Mouse (Mus musculus): ENCODE data around the gene Gpr182.
A peak's percentile ranks its signal among the peaks of the same experiment; 100 is the strongest.
"Not testable (repeated sequence)": the region's sequence is repeated elsewhere in the genome, so short reads cannot be mapped to it uniquely, and the experiment has no call there.

The Gpr182 gene

DNA sequence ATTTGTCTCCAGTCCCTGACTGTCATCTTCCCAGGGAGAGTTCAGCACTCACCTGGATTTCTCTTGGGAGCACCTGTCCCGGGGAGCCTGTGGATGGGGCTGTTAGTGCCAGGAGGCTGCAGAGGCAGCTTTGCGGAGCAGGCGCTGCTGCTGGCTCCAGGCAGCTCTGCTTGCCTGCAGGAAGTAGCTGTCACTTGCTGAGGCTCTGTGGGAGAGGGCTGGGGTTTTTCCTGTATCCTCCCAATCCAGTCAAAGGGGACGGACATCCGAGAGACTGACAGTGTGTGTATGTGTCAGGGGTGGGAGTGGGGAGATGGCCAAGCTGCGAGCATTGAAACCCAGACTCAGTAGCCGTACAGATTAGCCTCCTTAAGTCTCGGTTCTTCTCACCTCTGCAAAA, at the start of gene Gpr182:
Gene Gpr182 (minus strand): TSS at position 185 of the 400 bp plus-strand sequence.
- no peak for DNase-seq

GRCm38 (mm10) chr10:127800891-127801290, 49.4 kb upstream of the Gpr182 start, which contains the start of gene Rdh16:
TSS of gene Rdh16 (plus strand) at chr10:127801152.
- DNase-seq = no peak

- DNase-seq = no peak
Observed at GRCm38 (mm10) chr10:127799295-127799694, 47.8 kb upstream of the Gpr182 start.

GRCm38 (mm10) chr10:127785411-127785810, 33.9 kb upstream of the Gpr182 start:
- not testable (repeated sequence) for DNase-seq

DNA sequence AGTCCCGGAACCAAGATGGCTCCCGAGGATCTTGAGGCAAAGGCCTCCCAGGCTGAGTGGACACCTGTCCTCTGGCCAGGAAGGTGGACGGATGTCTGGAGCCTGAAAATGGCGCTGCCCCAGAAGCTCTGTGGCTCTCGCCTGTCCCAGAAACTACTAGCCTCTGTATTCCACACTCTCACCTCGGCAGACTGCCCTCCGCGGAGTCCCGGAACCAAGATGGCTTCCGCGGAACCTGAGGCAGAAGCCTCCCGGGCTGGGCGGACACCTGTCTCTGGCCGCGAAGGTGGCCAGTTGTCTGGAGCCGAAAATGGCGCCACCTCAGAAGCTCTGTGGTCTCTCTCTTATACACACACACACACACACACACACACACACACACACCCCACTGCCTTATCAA, 30.8 kb upstream of the Gpr182 start:
- DNase-seq = not testable (repeated sequence)

GRCm38 (mm10) chr10:127776011-127776410, 24.5 kb upstream of the Gpr182 start, which contains the start of gene Rdh9:
TSS of gene Rdh9 (plus strand) at chr10:127776386.
- no peak for DNase-seq

DNA sequence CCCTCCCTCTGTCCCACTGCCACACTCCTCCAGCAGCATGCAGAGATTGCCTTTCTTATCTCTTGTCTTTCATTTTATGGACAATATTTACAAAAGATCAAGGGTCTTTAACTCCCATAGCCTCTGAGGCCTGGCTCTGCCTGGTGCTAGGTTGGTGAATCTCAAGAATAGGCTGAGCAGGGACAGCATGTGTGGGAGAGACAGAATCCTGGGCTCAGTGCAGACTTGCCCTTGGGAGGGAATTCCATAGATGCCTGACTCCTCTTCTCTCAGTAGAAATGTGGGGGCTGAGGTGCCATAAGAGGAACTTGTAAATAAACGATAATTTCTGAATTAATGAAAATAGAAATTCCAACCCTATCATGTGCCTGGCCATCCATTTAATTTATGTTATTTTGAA, 15.0 kb upstream of the Gpr182 start:
- DNase-seq = no peak

- DNase-seq = peak; percentile 50
Observed at GRCm38 (mm10) chr10:127763914-127764680, 12.6 kb upstream of the Gpr182 start.

- DNase-seq = not testable (repeated sequence)
Observed at GRCm38 (mm10) chr10:127762926-127763325, 11.4 kb upstream of the Gpr182 start.

GRCm38 (mm10) chr10:127759181-127760110, 7.9 kb upstream of the Gpr182 start, which contains the start of the genes Rdh1 and Rdh16f1:
TSS of gene Rdh1 (plus strand) at chr10:127759721.
TSS of gene Rdh16f1 (plus strand) at chr10:127759787.
- no peak for DNase-seq

GRCm38 (mm10) chr10:127755770-127756468, 4.4 kb upstream of the Gpr182 start:
- no peak for DNase-seq

- no peak for DNase-seq
Observed at GRCm38 (mm10) chr10:127755246-127755645, 3.7 kb upstream of the Gpr182 start.

- no peak for DNase-seq
Observed at GRCm38 (mm10) chr10:127754566-127755166, 3.1 kb upstream of the Gpr182 start.

DNA sequence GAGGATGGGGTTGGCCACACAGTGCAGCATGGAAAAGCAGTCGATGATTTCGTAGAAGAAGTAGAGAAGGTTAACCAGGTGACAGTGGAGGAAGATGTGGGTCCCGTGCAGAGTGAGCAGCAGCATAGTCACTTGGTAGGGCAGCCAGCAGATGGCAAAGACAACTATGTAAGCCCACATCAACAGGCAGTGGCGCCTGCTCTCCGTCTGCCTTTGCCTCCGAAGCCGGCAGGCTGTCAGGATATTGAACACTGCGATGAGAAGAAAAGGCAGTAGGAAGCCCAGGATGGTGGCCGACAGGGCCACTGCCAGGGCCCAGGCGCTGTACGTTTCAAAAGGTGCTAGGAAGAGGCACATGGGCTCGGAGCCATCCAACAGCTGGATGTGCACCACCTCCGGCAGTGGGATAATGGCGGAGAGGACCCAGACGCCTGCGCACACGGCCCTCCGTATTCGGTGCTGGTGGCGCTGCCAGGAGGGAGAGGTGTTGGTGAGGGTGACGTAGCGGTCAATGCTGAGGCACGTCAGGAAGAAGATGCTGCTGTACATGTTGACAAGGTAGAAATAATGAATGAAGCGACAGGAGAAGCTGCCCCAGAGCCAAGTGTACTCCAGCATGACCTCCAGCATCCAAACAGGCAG, 1.3 kb downstream of the Gpr182 start:
- no peak for DNase-seq

- DNase-seq = no peak
Observed at GRCm38 (mm10) chr10:127748847-127749612, 2.5 kb downstream of the Gpr182 start.

DNA sequence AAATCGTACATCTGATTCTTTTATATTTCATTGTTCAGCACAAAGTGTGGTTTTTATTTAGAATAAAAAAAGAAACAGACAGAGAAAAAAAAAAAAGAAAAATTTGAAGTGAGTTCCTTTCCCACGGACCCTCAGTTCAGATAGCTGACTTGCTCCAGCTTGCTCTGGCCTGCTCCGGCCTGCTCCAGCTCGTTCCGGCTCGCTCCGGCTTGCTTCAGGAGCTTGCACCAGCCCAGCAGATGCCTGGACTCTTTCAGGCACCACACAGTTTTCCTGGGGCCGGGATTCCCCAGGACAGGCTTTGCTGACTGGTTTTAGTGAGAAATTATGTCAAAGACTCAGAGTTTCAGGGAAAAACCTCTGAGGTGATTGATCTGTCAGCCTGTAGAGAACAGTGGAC, 4.3 kb downstream of the Gpr182 start:
- no peak for DNase-seq

DNA sequence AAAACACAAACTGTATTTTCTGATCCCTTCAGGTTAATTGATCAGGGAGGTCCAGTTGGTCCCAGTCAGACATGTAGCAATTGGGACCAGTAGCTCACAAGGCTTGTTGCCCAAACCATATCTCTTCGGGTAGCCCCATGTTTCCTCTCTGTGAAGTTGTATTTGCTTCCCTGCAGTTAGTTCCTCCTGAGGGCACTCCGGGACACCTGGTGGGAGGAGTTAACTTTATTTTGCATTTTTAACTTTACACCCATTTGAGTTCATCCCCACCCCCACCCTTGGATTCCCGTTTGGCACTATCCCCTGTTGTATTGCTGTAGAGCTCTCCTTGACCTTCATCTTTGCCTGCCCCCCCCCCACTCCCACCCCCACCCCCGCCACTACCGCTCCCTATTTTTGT, 5.6 kb downstream of the Gpr182 start:
- no peak for DNase-seq

DNA sequence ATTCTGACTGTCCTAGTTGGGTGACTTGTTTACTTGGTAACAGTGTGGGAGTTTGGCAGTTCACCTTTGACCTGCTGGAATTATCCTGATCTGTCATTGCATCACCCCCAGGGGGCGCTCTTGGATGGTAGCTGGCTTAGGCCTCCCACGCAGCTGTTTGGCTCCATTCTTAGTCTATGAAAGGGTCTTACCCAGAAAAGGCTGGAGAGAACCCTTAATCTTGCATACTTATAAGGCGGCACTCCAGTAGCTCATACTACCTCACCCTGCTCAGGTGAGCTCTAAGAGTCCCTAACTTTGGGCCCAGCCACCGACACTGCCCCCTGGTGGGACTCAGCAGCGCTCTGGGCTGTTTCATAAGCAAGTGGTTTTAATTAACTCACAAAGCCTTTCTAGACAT, 6.9 kb downstream of the Gpr182 start:
- DNase-seq = no peak

DNA sequence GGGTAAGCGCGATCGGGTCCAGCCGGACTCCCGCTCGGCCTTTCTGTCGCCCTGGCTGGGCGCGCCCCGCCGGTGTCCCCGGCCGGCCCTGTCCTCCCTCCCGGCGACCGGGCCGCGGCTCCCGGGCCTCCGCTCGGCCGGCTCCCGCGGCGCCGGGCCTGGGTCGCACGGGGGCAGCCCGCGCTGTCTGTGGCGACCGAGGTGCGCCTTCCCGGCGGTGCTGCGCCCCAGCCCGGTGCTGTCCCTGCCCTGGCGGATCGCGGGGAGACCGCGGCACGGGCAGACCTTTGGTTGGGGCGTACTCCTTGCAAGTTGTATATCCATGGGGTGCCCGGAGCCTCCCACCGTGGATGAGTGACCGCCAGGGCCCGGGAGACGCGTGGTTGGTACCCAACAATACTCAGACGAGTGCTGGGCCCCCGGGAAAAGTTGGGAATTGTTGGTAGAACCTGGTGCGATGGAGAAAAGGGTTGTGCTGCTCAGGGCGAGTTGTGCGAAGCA, 11.8 kb downstream of the Gpr182 start:
- DNase-seq = peak; percentile 35

DNA sequence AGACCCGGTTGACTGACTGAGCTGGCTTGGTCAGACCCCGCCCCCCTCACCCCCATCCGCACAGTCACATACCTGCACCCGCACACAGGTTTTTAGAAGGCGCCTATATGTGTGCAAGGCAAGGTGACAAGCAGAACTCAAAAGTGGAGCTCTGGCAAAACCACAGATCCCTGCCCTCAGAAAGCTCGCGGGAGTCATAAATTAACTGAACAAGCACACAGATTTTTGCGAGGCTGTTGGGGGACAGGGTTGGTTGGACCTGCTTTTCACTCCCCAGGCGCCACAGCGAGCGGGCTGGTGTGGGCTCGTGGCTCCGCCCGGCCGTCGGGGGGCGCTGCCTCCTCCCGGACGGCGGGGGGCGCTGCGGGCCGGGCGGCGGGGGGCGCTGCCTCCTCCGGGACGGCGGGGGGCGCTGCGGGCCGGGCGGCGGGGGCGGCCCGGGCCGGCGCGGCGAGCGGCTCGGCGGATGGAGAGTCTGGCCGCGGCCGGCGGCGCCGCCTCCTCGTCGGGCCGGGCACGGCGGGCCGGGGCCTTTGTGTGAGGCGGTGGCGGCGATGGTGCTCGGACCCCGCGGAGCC, 12.4 kb downstream of the Gpr182 start, which contains the start of gene Zbtb39:
Gene Zbtb39 (plus strand): TSS at position 456 of the 578 bp plus-strand sequence.
- peak; percentile 72 for DNase-seq

Data from cerebellum, adult 9-11 months (tissue).